Mouse (Mus musculus): Measurements from ENCODE around the gene Mxra8. TPM values are rescaled to one million over a fixed set of nuclear protein-coding genes. Genes with fewer than 3 reads are reported as not detected.
A peak's percentile ranks its signal among the peaks of the same experiment; 100 is the strongest.

Gene Mxra8
- polyA plus RNA-seq, 1 experiment from 2014 or later, result 79.4 TPM

DNA sequence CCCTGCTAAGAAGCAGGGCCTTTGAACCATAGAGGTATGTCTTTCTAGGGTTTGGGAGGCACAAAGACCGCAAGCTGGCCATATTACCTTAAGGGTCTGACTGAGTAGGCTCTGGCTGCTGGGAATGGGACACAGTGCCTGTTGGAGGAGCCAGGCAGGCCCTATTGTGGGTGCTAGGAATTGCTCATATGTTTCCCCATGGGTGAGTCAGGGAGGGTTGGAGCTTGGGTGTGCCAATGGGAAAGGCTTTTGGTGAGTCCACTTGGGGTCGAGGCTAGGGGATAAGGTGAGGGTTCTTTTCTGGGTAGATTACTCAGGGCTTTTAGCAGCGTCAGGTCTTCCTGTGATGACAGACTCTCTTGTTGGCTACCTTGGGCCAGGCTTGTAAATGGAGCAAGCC is 11.9 kb downstream of the Mxra8 start:
- Histone ChIP-seq H3K36me3 (ENCODE audit: control insufficient read depth, insufficient read depth, low read length) (peaks cover 12% of the 10 kb centered on the region), H3K4me1 (replicated peaks; ENCODE audit: control insufficient read depth, insufficient read depth) (peaks cover 8% of the 10 kb centered on the region), H3K9me3 (ENCODE audit: control insufficient read depth, low read length) (no peaks in the 10 kb centered on the region), H3K27ac (replicated peaks) (no peak overlapping the region), H3K27me3 (ENCODE audit: control insufficient read depth, insufficient read depth, low read length) (no peaks in the 10 kb centered on the region), H3K9ac (ENCODE audit: low read length) (no peak overlapping the region; the same call in 1 of the 2 replicates), H3K4me2 (replicated peaks; ENCODE audit: low read depth) (no peak overlapping the region), H3K4me3 (ENCODE audit: low read depth, low read length) (no peak overlapping the region)
- no peak for ATAC-seq (ENCODE audit: low FRiP score, low TSS enrichment)
- TF ChIP-seq CTCF (IDR thresholded peaks at IDR 0.05; ENCODE audit: low read depth) (no peak), EP300 (optimal IDR thresholded peaks at IDR 0.05) (no peak)
- no peak for DNase-seq (ENCODE audit: low spot score)
- 79% methylated on average over 3 of the region's 3 CpGs for WGBS

GRCm38 (mm10) chr4:155851951-155852411 is 12.5 kb downstream of the Mxra8 start:
- no peaks in the 10 kb centered on the region for H3K27me3 ChIP-seq (ENCODE audit: control insufficient read depth, insufficient read depth, low read length)
- no peak for TF ChIP-seq EP300 (optimal IDR thresholded peaks at IDR 0.05)
- no peak for TF ChIP-seq CTCF (IDR thresholded peaks at IDR 0.05; ENCODE audit: low read depth)
- H3K4me2 ChIP-seq (replicated peaks; ENCODE audit: low read depth), result no peak overlapping the region
- H3K4me3 ChIP-seq (ENCODE audit: low read depth, low read length), result no peak overlapping the region
- H3K9me3 ChIP-seq (ENCODE audit: control insufficient read depth, low read length), result no peaks in the 10 kb centered on the region
- WGBS, result 66% methylated on average over 2 of the region's 2 CpGs
- ATAC-seq (ENCODE audit: low FRiP score, low TSS enrichment) (no peak), DNase-seq (ENCODE audit: low spot score) (peak; percentile 41)
- H3K27ac ChIP-seq (replicated peaks), result 0 out of 2 replicates have a peak overlapping the region, but pooled peaks have one; percentile 18
- peaks cover 12% of the 10 kb centered on the region for H3K36me3 ChIP-seq (ENCODE audit: control insufficient read depth, insufficient read depth, low read length)
- peak overlapping the region; percentile 18; the same call in 1 of the 2 replicates for H3K9ac ChIP-seq (ENCODE audit: low read length)
- H3K4me1 ChIP-seq (replicated peaks; ENCODE audit: control insufficient read depth, insufficient read depth), result peaks cover 6% of the 10 kb centered on the region

GRCm38 (mm10) chr4:155853421-155853820 is 13.9 kb downstream of the Mxra8 start:
- no peaks in the 10 kb centered on the region for H3K27me3 ChIP-seq (ENCODE audit: control insufficient read depth, insufficient read depth, low read length)
- no peak overlapping the region for H3K9ac ChIP-seq (ENCODE audit: low read length)
- ATAC-seq (ENCODE audit: low FRiP score, low TSS enrichment) (no peak), DNase-seq (ENCODE audit: low spot score) (no peak)
- H3K36me3 ChIP-seq (ENCODE audit: control insufficient read depth, insufficient read depth, low read length), result peaks cover 15% of the 10 kb centered on the region
- H3K4me1 ChIP-seq (replicated peaks; ENCODE audit: control insufficient read depth, insufficient read depth), result peaks cover 4% of the 10 kb centered on the region
- H3K9me3 ChIP-seq (ENCODE audit: control insufficient read depth, low read length), result no peaks in the 10 kb centered on the region
- H3K4me3 ChIP-seq (ENCODE audit: low read depth, low read length), result no peak overlapping the region
- no peak overlapping the region for H3K4me2 ChIP-seq (replicated peaks; ENCODE audit: low read depth)
- no peak overlapping the region for H3K27ac ChIP-seq (replicated peaks)
- TF ChIP-seq EP300 (optimal IDR thresholded peaks at IDR 0.05), result no peak
- TF ChIP-seq CTCF (IDR thresholded peaks at IDR 0.05; ENCODE audit: low read depth), result no peak
- WGBS, result 86% methylated on average over 9 of the region's 9 CpGs

- Histone ChIP-seq H3K4me3 (ENCODE audit: low read depth, low read length) (no peak overlapping the region), H3K9ac (ENCODE audit: low read length) (no peak overlapping the region), H3K9me3 (ENCODE audit: control insufficient read depth, low read length) (no peaks in the 10 kb centered on the region), H3K36me3 (ENCODE audit: control insufficient read depth, insufficient read depth, low read length) (peaks cover 22% of the 10 kb centered on the region), H3K27ac (replicated peaks) (no peak overlapping the region), H3K27me3 (ENCODE audit: control insufficient read depth, insufficient read depth, low read length) (no peaks in the 10 kb centered on the region), H3K4me2 (replicated peaks; ENCODE audit: low read depth) (no peak overlapping the region), H3K4me1 (replicated peaks; ENCODE audit: control insufficient read depth, insufficient read depth) (no peaks in the 10 kb centered on the region)
- TF ChIP-seq EP300 (optimal IDR thresholded peaks at IDR 0.05) (no peak), CTCF (IDR thresholded peaks at IDR 0.05; ENCODE audit: low read depth) (no peak)
- no peak for ATAC-seq (ENCODE audit: low FRiP score, low TSS enrichment)
- DNase-seq (ENCODE audit: low spot score), result no peak
- WGBS, result 94% methylated on average over 12 of the region's 12 CpGs
Measured at GRCm38 (mm10) chr4:155854991-155855390, 15.5 kb downstream of the Mxra8 start.

- H3K27ac ChIP-seq (replicated peaks), result no peak overlapping the region
- H3K4me2 ChIP-seq (replicated peaks; ENCODE audit: low read depth), result no peak overlapping the region
- WGBS, result 88% methylated on average over 12 of the region's 12 CpGs
- H3K4me3 ChIP-seq (ENCODE audit: low read depth, low read length), result no peak overlapping the region
- ATAC-seq (ENCODE audit: low FRiP score, low TSS enrichment) (no peak), DNase-seq (ENCODE audit: low spot score) (no peak)
- no peak overlapping the region for H3K9ac ChIP-seq (ENCODE audit: low read length)
- no peaks in the 10 kb centered on the region for H3K27me3 ChIP-seq (ENCODE audit: control insufficient read depth, insufficient read depth, low read length)
- no peak for TF ChIP-seq EP300 (optimal IDR thresholded peaks at IDR 0.05)
- TF ChIP-seq CTCF (IDR thresholded peaks at IDR 0.05; ENCODE audit: low read depth), result no peak
- no peaks in the 10 kb centered on the region for H3K4me1 ChIP-seq (replicated peaks; ENCODE audit: control insufficient read depth, insufficient read depth)
- no peaks in the 10 kb centered on the region for H3K9me3 ChIP-seq (ENCODE audit: control insufficient read depth, low read length)
- peaks cover 22% of the 10 kb centered on the region for H3K36me3 ChIP-seq (ENCODE audit: control insufficient read depth, insufficient read depth, low read length)
Measured at GRCm38 (mm10) chr4:155856071-155856470, 16.6 kb downstream of the Mxra8 start.

- DNase-seq (ENCODE audit: low spot score) (no peak), ATAC-seq (ENCODE audit: low FRiP score, low TSS enrichment) (no peak)
- no peak overlapping the region for H3K4me2 ChIP-seq (replicated peaks; ENCODE audit: low read depth)
- H3K9me3 ChIP-seq (ENCODE audit: control insufficient read depth, low read length), result no peaks in the 10 kb centered on the region
- no peaks in the 10 kb centered on the region for H3K27me3 ChIP-seq (ENCODE audit: control insufficient read depth, insufficient read depth, low read length)
- H3K9ac ChIP-seq (ENCODE audit: low read length), result no peak overlapping the region
- H3K36me3 ChIP-seq (ENCODE audit: control insufficient read depth, insufficient read depth, low read length), result peaks cover 22% of the 10 kb centered on the region
- H3K4me3 ChIP-seq (ENCODE audit: low read depth, low read length), result no peak overlapping the region
- 85% methylated on average over 3 of the region's 3 CpGs for WGBS
- TF ChIP-seq CTCF (IDR thresholded peaks at IDR 0.05; ENCODE audit: low read depth), result no peak
- TF ChIP-seq EP300 (optimal IDR thresholded peaks at IDR 0.05), result no peak
- no peaks in the 10 kb centered on the region for H3K4me1 ChIP-seq (replicated peaks; ENCODE audit: control insufficient read depth, insufficient read depth)
- no peak overlapping the region for H3K27ac ChIP-seq (replicated peaks)
Measured at GRCm38 (mm10) chr4:155856881-155857280, 17.4 kb downstream of the Mxra8 start.

Data from stomach, postnatal 0 days (tissue).